Mouse (Mus musculus) kidney, adult 18-20 months (tissue): Measurements from ENCODE around the gene Prim1.
"Not testable (repeated sequence)": the region's sequence is repeated elsewhere in the genome, so short reads cannot be mapped to it uniquely, and the experiment has no call there.

Experiments
- DNase-seq: peaks from one replicate; pipeline ENCODE4 v3.0.0; 2021

The Prim1 gene

GRCm38 (mm10) chr10:128039167-128039566, 24.2 kb downstream of the Prim1 start:
- no peak for DNase-seq

GRCm38 (mm10) chr10:128039858-128040257, 24.9 kb downstream of the Prim1 start:
- DNase-seq, result no peak

GRCm38 (mm10) chr10:128040293-128040692, 25.3 kb downstream of the Prim1 start:
- DNase-seq, result no peak

- no peak for DNase-seq
Observed at GRCm38 (mm10) chr10:128041636-128042035, 26.7 kb downstream of the Prim1 start.

- DNase-seq, result no peak
Observed at GRCm38 (mm10) chr10:128042466-128042865, 27.5 kb downstream of the Prim1 start.

GRCm38 (mm10) chr10:128043041-128043835, 28.3 kb downstream of the Prim1 start:
- no peak for DNase-seq

GRCm38 (mm10) chr10:128048157-128048556, 33.2 kb downstream of the Prim1 start:
- no peak for DNase-seq

- no peak for DNase-seq
Observed at GRCm38 (mm10) chr10:128049741-128050140, 34.8 kb downstream of the Prim1 start.

- no peak for DNase-seq
Observed at GRCm38 (mm10) chr10:128050355-128050754, 35.4 kb downstream of the Prim1 start.

GRCm38 (mm10) chr10:128051589-128051988, 36.6 kb downstream of the Prim1 start:
- DNase-seq, result no peak

GRCm38 (mm10) chr10:128052136-128052535, 37.2 kb downstream of the Prim1 start:
- not testable (repeated sequence) for DNase-seq

- no peak for DNase-seq
Observed at GRCm38 (mm10) chr10:128053001-128053400, 38.0 kb downstream of the Prim1 start.

GRCm38 (mm10) chr10:128058184-128058583, 43.2 kb downstream of the Prim1 start:
- DNase-seq, result no peak

- peak; percentile 97 for DNase-seq
Observed at GRCm38 (mm10) chr10:128058601-128059151, 43.7 kb downstream of the Prim1 start, which contains the start of gene Ptges3. Ptges3 (plus strand) TSS chr10:128058954.

GRCm38 (mm10) chr10:128059207-128059981, 44.4 kb downstream of the Prim1 start:
- peak; percentile 63 for DNase-seq

GRCm38 (mm10) chr10:128061109-128061508, 46.1 kb downstream of the Prim1 start:
- DNase-seq, result no peak

- no peak for DNase-seq
Observed at GRCm38 (mm10) chr10:128062221-128062989, 47.4 kb downstream of the Prim1 start.

GRCm38 (mm10) chr10:128066072-128066471, 51.1 kb downstream of the Prim1 start:
- no peak for DNase-seq

- DNase-seq, result no peak
Observed at GRCm38 (mm10) chr10:128069201-128069600, 54.2 kb downstream of the Prim1 start.

- not testable (repeated sequence) for DNase-seq
Observed at GRCm38 (mm10) chr10:128070432-128070831, 55.5 kb downstream of the Prim1 start.

GRCm38 (mm10) chr10:128078269-128078668, 63.3 kb downstream of the Prim1 start:
- DNase-seq, result not testable (repeated sequence)
